Mouse (Mus musculus) layer of hippocampus, postnatal 25 days (tissue): ENCODE results near the gene Adh6a. TPM values are rescaled to one million over a fixed set of nuclear protein-coding genes. Genes with fewer than 3 reads are reported as not detected.

ENCODE experiments used
- DNase-seq, 2 experiments: peaks; one replicate each; pipeline ENCODE4 v3.0.0; 2022; ENCODE audit warnings: mixed read lengths in 2 of 2, low spot score in 1 of 2; ENCODE audit errors: extremely low spot score in 1 of 2
- total RNA-seq, 2 experiments: library from RNA; stranded (reverse); gene quantifications; 2 replicates each; pipeline ENCODE4 v1.2.3; 2021

Adh6a gene
- not detected for total RNA-seq

DNA sequence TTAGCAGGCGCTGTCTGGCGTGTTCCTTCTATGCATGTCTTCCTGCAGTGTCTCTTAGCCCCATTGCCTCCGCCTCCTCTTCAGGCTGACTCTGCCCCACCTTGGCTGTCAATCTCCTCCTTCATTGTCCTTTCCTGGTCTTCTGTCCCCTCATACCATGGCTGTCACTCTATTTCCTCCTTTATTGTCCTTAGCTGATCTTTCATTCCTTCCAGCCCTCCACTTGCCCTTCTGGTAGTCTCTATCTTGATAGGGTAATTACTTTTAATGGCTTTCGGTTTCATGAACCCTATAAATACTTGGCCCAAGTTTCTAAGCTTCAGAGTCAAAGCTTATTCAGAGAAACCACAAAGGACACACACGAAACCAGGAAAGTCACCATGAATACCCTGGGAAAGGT, at the start of gene Adh6a:
Adh6a (plus strand) TSS at position 322 of the 400 bp plus-strand sequence.
- no peak for DNase-seq

DNA sequence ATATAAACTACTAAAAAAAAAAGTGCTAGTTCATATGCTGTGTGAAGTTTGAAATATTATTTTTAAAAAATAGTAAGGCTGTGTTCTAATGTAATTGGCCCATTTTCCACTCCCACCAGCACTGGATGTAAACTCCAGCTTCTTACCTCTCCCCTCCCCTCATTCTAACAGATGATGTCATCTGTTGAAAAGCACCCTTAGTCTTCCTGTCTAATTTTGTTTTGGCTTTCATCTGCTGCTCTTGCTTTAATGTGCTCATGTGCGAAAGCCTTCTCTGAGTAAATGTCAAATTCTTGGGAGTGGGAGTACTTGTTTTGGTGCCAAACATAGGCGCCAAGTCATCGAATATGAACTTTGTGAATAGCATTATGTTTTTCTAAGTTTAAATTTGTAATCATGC, 48.4 kb upstream of the Adh6a start:
- no peak for DNase-seq

DNA sequence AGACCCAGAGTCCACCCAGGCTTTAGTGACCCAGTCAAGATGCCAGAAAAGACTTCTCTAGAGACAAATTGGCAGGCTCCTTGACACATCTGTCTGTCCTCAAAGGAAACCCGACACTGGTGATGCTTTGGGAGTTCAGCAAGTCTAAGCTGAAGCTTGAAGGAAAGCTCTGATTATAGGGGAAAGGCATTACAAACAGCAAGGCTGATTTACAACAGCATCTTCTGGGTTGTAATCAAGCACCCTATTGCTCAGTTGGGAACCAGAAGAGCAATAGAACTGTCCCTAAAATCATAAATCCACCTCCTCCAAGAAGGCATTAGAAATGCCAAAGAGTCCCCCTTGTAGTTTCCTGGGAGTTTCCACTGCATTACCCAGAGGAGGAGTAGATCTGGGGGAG, 42.6 kb upstream of the Adh6a start:
- no peak for DNase-seq

DNA sequence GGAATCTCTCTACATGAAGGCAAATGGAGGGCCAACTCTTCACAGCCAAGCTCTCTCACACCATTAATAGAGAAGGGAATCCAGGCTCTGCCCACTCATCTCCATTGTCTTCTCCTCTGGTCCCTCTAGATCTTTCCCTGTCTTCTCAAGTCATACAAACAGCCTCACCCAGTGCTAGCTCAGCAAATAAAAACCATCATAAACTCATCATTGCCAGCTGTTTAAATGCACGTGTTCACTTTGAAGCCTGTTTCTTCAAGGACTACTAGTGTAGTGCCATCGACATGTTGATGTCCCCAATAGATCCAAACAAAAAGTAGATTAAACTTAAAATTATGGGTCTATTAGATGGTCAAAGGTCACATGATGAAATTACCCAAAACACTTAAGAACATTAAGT, 41.8 kb upstream of the Adh6a start:
- no peak for DNase-seq

DNA sequence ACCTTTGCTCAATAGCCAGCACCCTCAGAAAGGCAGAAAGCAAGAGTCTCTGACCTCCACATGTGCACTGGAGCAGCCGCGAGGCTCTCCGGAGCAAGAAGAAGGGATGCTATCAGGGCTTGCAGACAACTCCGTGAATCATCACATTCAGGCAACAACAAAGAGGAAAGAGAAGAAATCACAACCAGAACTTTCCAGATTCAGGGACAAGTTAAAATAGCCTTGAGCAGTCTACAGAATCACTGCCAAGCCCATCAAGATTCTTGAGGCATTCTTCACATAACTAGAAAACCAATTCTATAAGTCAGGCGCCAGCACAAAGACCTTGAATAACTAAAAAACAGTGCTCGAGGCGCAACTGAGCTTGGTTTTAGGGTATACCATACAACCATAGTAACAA, 40.0 kb upstream of the Adh6a start:
- DNase-seq: no peak

DNA sequence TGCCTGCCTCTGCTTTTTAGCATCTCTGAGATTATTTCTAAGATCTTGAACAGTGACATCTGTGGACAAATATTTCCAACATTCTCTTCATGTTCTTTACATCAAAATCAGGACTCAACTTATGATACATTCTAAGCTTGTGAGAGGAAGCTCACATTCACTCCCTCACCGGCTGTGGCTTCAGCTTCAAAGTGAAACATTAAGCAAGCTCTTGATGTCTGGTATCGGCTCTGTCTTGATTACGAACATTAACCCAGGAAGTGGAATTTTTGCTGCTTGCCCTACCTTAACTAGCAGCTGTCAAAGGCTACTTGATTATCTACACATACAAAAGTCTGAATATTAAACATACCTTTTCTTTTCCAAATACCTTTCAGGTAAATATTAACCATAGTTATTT, 38.0 kb upstream of the Adh6a start:
- no peak for DNase-seq

DNA sequence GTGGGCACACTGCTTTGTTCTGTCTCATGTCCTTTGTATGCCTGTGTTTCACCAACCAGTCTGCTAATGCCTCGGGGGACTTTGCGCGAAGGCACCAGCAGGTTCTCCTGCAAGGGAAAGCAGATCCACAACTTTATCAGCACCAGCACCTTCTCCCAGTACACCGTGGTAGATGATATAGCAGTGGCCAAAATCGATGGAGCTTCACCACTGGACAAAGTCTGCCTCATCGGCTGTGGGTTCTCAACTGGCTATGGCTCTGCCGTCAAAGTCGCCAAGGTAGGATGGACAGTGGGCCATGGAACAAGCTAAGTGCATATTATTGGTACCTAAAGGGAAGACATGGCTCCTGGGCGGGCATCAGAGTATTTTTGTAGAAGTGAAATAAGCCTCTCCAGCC, 30.5 kb upstream of the Adh6a start:
- no peak for DNase-seq

DNA sequence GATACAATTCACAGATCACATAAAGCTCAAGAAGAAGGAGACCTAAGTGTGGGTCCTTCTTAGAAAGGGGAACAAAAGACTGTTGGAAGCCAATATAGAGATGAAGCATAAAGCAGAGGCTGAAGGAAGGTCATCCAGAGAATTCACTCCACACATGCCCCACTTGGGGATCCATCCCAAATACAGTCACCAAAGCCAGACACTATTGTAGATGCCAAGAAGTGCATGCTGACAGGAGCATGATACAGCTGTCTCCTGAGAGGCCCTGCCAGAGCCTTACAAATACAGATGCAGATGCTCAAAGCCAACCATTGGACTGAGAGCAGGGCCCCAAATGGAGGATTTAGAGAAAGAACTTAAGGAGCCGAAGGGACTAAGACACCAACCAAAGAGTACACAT, 29.3 kb upstream of the Adh6a start:
- DNase-seq: no peak

DNA sequence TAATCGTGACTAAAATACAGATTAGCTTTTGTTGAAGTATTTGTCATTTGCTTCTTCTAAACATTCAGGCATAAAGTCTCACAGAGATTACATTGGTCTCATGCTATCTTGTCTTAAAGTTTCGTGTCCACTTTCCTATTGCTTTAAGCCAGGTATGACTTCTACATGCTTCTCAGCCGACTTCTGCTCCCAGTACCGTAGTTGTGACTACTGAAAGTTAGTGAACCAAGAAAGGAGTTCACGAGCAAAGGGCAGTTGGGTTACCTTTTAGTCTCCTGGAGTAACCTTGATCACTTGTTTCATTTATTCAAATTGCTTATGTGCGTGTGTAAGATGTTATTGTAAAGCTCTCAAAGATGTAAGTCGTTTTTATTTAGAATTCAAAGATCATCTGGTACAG, 27.1 kb upstream of the Adh6a start:
- DNase-seq: no peak

DNA sequence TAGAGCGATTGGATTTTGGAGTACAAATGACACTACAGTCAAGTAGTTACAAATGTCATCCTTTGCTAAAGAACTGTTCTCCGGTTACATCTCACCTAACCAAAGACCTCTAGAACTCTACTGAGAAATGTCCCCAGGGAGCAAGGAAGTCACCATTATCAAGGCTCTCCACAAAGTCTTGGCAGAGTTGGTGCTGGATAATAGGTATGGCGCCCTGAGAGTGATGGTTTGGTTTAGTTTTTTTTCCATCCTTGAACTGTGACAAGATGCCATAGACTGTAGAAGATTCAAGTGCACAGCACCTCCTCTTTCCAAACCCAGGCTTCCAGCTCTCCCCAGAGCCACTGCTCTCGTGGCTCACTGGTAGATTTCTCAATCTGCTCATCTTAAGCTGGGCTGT, 25.4 kb upstream of the Adh6a start:
- no peak for DNase-seq

DNA sequence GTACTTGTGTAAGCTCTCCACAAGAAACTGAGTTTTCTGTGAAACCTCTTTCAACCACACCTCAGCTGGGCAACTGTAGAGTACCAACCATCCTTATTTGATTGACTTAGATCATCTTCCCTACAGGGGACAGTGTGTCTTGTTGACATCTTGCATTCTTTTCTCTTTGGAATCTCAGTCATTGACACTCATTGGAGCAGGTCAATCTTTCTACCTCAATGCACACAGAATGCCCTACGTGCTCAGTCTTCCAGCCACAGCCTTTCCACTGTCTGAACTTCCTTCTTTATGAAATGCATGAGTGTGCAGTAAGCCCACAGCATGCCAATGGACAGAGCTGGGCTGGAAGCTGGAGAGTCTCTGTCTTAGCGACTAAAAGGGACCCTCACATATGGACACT, 22.4 kb upstream of the Adh6a start:
- no peak for DNase-seq

DNA sequence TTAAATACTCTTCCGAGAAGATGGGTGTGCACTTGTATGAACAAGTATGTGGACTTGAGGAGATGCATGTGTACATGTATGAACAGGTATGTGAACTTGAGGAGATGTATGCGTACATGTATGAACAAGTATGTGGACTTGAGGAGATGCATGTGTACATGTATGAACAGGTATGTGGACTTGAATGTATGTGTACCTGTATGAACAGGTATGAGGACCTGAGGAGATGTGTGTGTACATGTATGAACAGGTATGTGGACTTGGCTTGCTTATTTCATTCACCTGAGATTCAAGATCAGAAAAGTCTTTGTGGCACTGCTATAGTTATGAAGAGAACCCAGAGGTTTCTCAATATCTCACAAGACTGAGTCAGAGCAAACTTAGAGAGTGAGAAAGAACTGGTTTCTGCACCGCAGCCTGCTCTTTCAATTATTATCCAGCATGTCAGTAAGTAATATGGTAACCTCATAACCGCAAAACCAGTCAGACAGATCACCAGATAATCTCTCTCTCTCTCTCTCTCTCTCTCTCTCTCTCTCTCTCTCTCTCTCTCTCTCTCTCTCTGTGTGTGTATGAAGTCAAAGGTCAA, 21.5 kb upstream of the Adh6a start:
- no peak for DNase-seq

DNA sequence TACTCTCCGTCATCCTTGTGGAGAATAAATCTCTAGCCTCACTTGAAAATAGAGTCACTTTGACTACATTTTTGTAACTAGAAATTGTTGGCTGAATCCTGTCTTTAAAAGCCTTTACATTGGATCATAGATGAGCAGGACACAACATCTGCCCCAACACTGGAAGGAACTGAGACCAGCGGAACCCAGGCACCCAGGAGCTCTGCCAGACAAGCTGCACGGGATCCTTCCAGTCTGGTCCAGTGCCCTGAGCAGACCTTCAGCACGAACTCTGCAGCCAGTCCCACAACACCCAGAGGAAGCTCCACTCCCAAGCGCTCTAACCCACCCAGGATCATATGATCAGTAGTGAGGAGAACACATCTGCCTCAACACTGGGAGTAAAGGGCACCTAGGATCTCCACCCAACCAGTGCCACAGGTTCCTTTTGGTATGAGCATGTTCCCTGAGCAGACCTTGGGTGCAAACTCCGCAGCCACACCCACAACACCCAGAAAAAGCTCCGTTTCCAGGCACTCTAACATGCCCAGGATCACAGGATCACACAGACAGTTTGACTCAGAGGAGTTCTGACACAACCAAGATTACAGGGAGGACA, 19.7 kb upstream of the Adh6a start:
- no peak for DNase-seq

DNA sequence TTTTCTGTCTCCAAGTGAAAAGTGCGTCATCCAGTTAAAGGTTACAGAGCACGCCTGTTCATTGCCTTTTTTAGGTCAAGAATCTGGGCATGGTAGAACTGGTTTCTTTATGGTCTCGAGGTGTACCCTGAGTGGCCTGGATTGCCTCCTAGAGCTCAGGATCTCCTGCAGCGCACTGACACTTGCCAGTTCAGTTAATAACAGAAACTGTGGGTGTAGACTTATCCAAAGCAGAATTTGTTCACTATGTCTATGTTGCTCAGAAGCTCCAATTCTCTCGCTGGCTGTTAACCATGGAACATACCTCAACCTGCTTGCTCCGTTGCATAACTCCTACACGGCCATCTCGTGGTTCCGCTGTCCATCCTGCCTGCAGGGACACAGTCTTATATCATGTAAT, 13.0 kb upstream of the Adh6a start:
- DNase-seq: no peak

DNA sequence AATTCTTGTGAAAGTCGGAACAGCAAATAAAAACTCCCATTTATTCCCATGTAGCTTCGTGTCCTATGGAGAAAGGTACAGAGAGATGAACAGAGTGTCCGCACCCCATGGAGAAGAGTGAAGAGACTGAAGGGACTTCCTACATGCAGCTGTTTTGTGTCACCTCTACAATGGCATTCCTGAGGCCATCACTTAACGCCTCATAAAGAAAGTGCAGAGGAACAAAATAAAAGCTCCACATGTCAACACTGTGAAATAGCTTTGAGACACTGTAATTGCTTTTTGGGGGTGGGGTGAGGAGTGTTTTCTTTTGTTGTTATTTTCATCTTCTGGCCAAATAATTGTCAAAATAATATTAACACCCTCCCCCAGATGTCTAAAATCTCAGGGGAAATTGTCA, 10.4 kb upstream of the Adh6a start:
- no peak for DNase-seq

DNA sequence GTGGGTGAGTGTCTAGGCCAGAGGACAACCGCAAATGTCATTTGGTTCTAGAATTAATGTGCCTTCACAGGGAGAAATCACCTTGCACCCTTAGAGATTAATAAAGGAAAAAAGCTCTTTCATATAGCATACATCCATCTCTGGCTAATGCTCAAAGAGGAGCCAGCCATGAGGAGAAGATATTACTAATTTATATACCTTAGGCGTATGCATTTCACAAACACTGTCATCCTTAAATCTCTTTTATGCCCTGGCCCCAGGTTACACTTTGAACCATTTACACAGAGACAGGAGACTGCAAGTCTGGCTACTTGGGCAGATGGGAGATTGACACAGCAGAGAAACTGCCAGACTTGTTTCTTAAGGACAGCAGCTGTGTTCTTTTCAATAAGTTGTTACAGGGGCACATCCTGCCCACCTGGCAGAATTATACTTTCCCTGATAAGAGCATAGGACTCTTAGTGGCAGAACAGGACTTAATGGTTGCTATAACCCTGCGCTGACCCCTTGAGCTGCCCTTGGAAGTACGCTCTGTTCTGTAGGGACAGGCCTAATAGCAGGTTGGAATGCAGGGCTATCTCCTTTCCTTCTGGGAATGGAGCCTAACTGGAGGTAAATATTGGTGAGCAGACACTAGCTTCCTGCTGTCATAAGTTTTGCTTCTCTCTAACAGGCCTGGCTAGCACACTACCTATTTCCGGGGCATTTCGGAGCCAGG, 9.2 kb upstream of the Adh6a start:
- no peak for DNase-seq

DNA sequence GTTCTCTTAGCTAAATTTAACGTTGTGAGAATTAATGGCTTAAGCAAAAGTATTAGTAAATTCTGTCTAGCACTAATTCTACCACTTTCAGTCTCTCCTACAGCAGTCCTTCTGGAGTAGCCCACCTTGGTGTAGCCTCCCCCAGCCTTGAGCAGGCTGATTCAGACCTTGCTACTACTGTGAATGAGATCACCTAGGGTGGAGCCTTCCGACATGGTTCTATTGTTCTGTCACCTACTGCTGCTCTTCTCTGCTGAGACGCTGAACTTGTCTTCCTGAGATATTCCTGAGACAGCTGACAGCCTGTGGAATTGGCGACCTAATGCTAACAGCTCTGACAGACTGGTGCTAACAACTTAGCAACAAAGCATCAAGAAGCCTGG, 8.6 kb upstream of the Adh6a start:
- DNase-seq: no peak

DNA sequence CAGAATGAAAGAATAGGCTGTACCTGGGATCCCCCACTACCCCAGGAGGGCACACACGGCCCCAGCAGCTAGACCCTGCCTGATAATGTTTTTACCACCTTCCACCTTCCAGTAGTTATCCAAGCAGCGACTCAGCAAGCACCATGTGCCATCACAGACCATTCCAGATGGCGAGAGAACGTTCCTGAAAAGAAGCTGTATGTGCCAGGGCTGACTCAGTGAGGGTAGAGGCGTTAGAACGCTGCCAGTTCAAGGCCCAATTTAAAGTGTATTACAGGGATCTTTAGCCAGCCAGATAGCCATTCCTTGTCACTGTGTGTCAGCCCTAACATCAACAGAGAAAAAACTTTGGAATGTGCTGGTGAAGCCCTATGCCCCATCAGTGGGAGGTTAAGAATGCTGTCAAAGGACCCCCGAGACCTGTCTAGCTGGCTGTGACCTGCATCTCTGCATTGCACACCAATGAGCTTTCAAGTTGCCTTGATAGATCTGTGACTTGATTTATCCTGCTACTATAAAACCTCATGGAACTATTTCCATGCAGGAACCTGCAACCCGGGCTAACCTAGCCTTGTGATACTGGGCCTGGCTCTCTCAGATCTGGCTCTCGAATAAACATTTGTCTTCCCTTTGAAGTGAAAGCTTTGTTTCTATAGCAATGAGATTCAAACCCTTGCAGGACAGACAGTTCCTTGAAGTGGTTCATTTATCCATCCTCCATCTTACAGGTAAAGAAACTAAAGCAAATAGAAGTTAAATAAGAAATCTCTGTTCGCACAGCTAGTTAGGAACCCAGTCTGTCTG, 7.4 kb upstream of the Adh6a start:
- peak in 1 of 2 experiments; percentile 6 for DNase-seq

DNA sequence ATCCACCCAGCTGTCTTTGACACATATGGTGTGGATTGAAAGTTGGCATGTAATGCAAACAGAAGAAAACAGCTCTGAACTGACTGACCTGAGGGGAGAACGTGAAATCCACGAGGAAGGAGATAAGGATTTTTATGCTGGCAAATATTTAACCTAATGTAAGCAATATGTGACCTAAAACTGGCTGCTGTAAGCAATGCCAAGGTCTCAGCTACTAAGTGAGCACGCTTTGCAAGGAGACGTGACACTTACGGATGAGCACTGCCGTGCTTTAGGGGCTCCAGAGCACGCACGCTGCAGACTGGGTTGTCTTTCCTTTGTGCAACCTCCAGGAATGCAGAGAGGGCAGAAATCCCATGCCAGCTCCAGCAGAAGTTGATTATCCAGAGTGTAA, 6.8 kb upstream of the Adh6a start:
- no peak for DNase-seq

DNA sequence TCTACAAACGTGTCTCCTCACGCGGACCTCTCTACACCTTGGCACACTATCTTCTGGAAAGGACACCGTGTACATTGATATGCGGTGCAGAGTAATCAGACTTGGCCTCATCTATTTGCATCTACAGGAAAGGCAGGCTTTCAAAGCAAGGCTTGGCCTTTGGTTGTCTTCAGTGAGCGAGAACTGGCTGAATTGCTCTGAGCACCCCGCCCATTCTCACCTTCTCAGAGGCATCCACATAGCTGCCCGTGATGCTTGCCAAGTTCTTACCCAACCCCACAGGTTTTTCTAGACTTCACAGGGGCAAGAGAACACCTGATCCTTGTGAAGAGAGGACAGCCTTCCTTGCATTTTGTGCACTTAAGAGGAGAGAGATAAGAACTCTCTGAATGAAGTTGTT, 3.2 kb upstream of the Adh6a start:
- DNase-seq: no peak

DNA sequence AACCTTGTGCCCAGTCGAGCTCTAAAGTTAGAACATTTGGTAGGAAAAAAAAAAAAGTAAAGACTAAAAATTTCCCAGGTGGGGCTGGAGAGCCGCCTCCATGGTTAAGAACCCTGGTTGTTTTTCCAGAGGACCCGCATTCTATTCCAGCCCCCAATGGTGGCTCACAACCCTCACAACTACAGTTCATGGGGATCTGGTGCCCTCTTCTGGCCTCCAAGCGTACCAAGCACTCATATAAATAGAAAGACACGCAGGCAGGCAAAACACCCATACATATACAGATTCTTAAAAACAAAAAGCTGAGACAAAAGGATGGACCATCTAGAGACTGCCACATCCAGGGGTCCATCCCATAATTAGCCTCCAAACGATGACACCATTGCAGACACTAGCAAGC, 2.1 kb upstream of the Adh6a start:
- DNase-seq: no peak
